Mouse (Mus musculus) liver, embryonic 12.5 days (tissue): ENCODE measurements around the gene Zfp944. TPM values are rescaled to one million over a fixed set of nuclear protein-coding genes. Genes with fewer than 3 reads are reported as not detected.
"Not testable (repeated sequence)": the region's sequence is repeated elsewhere in the genome, so short reads cannot be mapped to it uniquely, and the experiment has no call there.

Source experiments
- ATAC-seq: fragments of 200-750 bp; cut with Nextera tagmentation; 2 replicates; pipeline ENCODE4 v1.8.0; 2017; ENCODE audit warnings: moderate number of reproducible peaks, mild to moderate bottlenecking, moderate library complexity
- H3K27ac ChIP-seq: fragments of 300-500 bp; sonication (generic); 2 replicates; pipeline ENCODE4 v1.5.1; 2016; ENCODE audit warnings: mild to moderate bottlenecking
- H3K27me3 ChIP-seq: fragments of 300-500 bp; sonication (generic); replicated peaks from 2 replicates; pipeline ENCODE4 v1.6.1; 2016; ENCODE audit warnings: mild to moderate bottlenecking, moderate library complexity
- H3K36me3 ChIP-seq: fragments of 300-500 bp; sonication (generic); 2 replicates; pipeline ENCODE4 v1.6.1; 2016; ENCODE audit warnings: mild to moderate bottlenecking, moderate library complexity
- H3K4me1 ChIP-seq: fragments of 300-500 bp; sonication (generic); 2 replicates; pipeline ENCODE4 v1.6.1; 2016
- H3K4me2 ChIP-seq: fragments of 300-500 bp; sonication (generic); 2 replicates; pipeline ENCODE4 v1.6.1; 2016; ENCODE audit warnings: mild to moderate bottlenecking, moderate library complexity
- H3K4me3 ChIP-seq: fragments of 300-500 bp; sonication (generic); 2 replicates; pipeline ENCODE4 v1.5.1; 2016; ENCODE audit warnings: mild to moderate bottlenecking, moderate library complexity
- H3K9ac ChIP-seq: fragments of 300-500 bp; sonication (generic); 2 replicates; pipeline ENCODE4 v1.6.1; 2016; ENCODE audit warnings: mild to moderate bottlenecking, moderate library complexity
- H3K9me3 ChIP-seq: fragments of 300-500 bp; sonication (generic); replicated peaks from 2 replicates; pipeline ENCODE4 v1.6.1; 2016; ENCODE audit warnings: mild to moderate bottlenecking, moderate library complexity
- WGBS: fragments of 180-500 bp; shearing (Covaris S2); methylation state at CpG from one replicate; pipeline ENCODE4 v1.1.7; 2016; ENCODE audit not compliant: insufficient replicate concordance; 5-methylcytosine and 5-hydroxymethylcytosine counted together
- polyA plus RNA-seq: library from polyadenylated mRNA; unstranded; fragments of >200 nt; fragmentation: Nextera tagmentation; extraction: Ambion mirVana; gene quantifications from 2 replicates; pipeline ENCODE4 v1.2.1, GENCODE M21; 2016

The Zfp944 gene
- polyA plus RNA-seq = 7.6 and 7.7 TPM in 2 replicates

DNA sequence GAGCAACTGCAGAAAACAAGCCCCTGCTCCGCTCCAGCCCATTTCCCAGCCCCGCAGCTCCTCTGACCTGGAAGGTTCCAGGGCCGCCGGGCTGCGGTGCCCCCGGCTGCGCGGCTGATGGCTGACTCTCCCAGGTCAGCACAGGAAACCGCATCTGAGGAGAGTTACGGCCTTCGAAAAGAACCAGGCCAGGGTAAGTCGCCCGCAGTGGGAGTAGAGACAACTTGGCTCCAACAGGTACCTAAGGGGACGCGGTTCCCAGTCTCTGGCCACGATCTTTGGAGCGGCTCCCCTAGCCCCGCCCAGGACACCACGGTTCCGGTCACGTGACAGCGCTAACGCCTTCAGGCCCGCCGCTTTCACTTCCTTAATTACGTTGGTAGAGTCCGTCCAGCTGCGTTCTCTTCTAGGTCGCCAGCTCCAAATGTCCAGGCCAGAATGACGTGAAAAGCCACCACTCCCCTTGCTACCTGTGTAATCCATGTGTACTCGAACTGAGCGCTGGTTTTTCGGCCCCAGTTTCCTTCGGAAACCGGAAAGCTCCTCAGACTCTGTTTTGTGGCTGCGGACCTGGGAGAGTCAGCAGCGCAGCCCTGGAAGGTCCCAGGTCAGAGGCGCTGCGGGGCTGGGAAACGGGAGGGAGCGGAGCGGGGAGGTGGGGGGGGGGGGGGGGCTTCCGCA, at the start of gene Zfp944, which contains the start of gene Zfp758:
Zfp944 (minus strand) TSS at position 300 of the 681 bp plus-strand sequence.
Zfp758 (plus strand) TSS at position 353 of the 681 bp plus-strand sequence.
- H3K27me3 ChIP-seq, H3K9me3 ChIP-seq: not testable (repeated sequence)
- Histone ChIP-seq H3K4me2 (peak within 1 kb of the TSS; percentile 73), H3K4me3 (peak within 1 kb of the TSS; percentile 73), H3K4me1 (peaks cover 18% of the 10 kb centered on the region), H3K9ac (peak within 1 kb of the TSS; percentile 84), H3K36me3 (peaks cover 31% of the 10 kb centered on the region), H3K27ac (peak within 1 kb of the TSS; percentile 89)
- under 1% methylated on average over 29 of the region's 43 CpGs for WGBS
- ATAC-seq = peak; percentile 99

DNA sequence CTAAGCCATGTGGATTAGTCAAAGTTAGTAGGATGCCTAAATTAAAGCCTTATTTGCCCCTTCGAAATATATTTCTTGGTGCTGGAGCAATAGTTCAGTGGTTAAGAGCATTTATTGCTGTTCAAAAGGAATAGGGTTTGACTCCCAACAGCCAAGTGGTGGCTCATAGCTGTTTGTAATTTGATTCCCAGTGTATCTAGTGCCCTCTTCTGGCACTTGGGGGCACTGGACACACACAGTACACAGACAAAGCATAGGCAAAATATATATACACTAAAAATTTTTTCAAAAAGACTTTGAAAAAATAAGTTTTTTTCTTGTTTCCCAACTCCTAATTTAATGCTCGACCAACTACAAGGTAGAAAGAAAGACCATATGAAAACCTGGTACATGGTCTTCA, 49.6 kb upstream of the Zfp944 start:
- Histone ChIP-seq H3K27ac (no peak overlapping the region), H3K9me3 (no peaks in the 10 kb centered on the region), H3K4me2 (no peak overlapping the region), H3K4me3 (no peak overlapping the region), H3K9ac (no peak overlapping the region), H3K36me3 (no peaks in the 10 kb centered on the region), H3K27me3 (no peaks in the 10 kb centered on the region; the same call in 1 of the 2 replicates), H3K4me1 (no peaks in the 10 kb centered on the region)
- WGBS = 42% methylated on average over 2 of the region's 2 CpGs
- ATAC-seq = no peak

DNA sequence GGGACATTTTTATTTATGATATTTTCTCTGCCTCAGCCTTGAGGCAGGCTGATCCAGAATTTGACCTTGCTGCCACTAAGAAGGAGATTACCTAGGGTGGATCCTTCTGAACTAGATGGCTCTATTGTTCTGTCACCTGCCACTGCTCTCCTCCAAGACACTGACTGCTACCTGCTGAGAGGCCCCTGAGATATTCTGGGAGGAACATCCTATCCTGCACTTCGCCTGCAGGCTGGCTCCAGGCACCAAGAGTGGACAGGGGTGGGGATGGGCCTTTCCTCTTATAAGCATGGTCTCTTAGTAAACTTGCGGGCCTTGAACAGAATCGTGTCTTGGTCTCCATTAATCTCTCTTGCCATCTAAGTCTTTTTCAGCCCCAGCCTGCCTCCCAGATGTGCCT, 2.7 kb upstream of the Zfp944 start:
- 79% methylated on average over 3 of the region's 3 CpGs for WGBS
- peaks cover 18% of the 10 kb centered on the region for H3K4me1 ChIP-seq
- H3K27ac ChIP-seq = no peak overlapping the region
- no peak overlapping the region for H3K4me2 ChIP-seq
- H3K9me3 ChIP-seq = peaks cover 9% of the 10 kb centered on the region
- H3K4me3 ChIP-seq = no peak overlapping the region
- peaks cover 22% of the 10 kb centered on the region for H3K36me3 ChIP-seq
- no peak overlapping the region for H3K9ac ChIP-seq
- no peaks in the 10 kb centered on the region for H3K27me3 ChIP-seq
- no peak for ATAC-seq

DNA sequence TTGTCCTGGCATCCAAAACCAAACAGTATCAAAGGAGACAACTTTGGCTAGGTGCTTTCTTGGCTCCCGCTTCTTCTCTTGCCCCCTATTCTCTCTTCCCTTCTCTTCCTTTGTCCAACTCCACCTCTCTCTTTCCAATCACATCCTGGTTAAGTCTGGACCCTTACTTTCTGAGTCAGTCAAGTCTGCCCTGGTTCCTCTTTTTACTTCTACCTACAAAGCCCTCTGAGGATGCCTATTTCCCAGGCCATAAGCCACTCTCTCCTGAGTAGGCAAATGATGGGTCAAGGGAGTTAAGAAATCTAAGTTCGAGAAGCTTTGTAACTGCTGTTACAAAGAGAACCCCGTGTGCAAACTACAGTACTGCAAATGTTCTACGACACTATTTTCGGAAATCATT, 628 bp downstream of the Zfp944 start:
- peaks cover 33% of the 10 kb centered on the region for H3K36me3 ChIP-seq
- peaks cover 18% of the 10 kb centered on the region for H3K4me1 ChIP-seq
- ATAC-seq = no peak
- H3K9me3 ChIP-seq = peaks cover 4% of the 10 kb centered on the region
- H3K9ac ChIP-seq = peak overlapping the region; percentile 76
- WGBS = 23% methylated on average over 5 of the region's 5 CpGs
- no peaks in the 10 kb centered on the region for H3K27me3 ChIP-seq
- 0 out of 2 replicates have a peak overlapping the region, but pooled peaks have one; percentile 55 for H3K27ac ChIP-seq
- H3K4me2 ChIP-seq = peak overlapping the region; percentile 73
- H3K4me3 ChIP-seq = peak overlapping the region; percentile 73

DNA sequence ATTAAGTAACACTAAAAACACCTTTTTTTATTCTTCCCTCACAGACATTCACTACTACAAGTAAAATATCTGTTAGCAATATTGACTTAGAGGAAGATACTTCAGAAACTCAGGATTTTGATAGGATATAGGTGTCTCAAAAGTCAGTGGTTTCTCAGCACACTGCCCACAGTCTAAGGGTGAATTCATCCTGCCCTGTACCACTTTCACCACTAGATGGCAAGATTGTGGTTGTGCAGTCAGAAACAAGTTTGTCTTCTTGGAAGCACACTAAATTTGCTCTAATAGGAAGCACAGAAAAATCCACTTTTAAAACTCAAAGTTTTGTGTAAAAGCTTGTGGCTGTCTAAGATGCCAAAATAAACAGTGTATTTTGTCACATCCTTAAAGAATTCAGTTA, 8.4 kb downstream of the Zfp944 start:
- Histone ChIP-seq H3K36me3 (peaks cover 24% of the 10 kb centered on the region), H3K4me3 (no peak overlapping the region), H3K4me1 (no peaks in the 10 kb centered on the region), H3K4me2 (no peak overlapping the region), H3K27me3 (no peaks in the 10 kb centered on the region), H3K9me3 (no peaks in the 10 kb centered on the region), H3K9ac (no peak overlapping the region), H3K27ac (no peak overlapping the region)
- ATAC-seq = 0 out of 2 replicates have a peak, but pooled peaks have one; percentile 42

DNA sequence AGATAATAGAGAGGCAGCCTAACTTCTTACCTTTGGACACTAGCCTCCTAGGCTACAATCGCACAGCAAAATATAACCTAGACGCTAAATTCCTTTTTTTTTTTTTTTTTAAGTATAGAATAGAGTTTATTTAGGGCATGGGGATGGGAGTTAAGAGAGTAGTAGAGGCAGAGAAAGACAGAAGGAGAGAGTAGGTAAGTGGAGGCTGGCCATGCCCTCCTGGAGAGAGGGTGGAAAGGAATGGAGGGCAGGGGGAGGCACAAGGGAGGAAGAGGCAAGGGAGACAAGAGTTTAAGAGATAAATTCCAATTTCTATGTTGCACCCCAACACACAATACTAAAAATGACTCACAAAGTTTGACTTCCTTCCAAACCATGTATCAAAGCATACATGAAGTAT, 46.0 kb downstream of the Zfp944 start:
- ATAC-seq = not testable (repeated sequence)

DNA sequence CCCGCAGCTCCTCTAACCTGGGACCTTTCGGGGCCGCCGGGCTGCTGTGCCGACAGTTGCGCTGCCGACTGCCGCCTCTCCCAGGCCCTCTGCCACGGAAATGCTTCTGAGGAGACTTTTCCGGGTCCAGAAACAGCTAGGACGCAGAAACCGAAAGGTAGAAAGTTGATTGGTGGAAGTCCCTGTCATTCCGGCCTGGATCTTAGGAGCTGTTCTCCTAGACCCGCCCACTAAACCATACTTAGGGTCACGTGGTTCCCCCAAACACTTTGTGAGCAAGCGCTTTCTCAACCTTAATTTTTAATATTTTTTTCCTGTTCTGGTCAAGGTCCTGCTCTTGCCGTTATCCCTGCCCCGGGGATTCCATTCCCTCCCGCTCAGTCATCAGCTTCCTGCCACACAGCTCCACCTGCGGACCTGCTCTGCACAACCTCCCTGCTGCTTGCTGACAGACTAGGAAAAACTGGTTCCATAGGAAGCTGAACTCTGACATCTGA, 46.4 kb downstream of the Zfp944 start, which contains the start of gene CT030661.1:
CT030661.1 (minus strand) TSS at position 108 of the 497 bp plus-strand sequence.
- H3K9me3 ChIP-seq, H3K4me1 ChIP-seq, H3K27me3 ChIP-seq, H3K36me3 ChIP-seq: not testable (repeated sequence)
- Histone ChIP-seq H3K27ac (peak within 1 kb of the TSS; percentile 80), H3K4me3 (peak within 1 kb of the TSS; percentile 73), H3K4me2 (peak within 1 kb of the TSS; percentile 66), H3K9ac (peak within 1 kb of the TSS; percentile 80)
- ATAC-seq = peak; percentile 99
- under 1% methylated on average over 20 of the region's 20 CpGs for WGBS

More for the DNA sequence above, 46.0 kb downstream of the Zfp944 start:
- H3K9ac ChIP-seq = peak overlapping the region; percentile 80
- peak overlapping the region; percentile 66 for H3K4me2 ChIP-seq
- 0 out of 2 replicates have a peak overlapping the region, but pooled peaks have one; percentile 58 for H3K27ac ChIP-seq
- H3K27me3 ChIP-seq, H3K36me3 ChIP-seq, H3K4me1 ChIP-seq, H3K9me3 ChIP-seq: not testable (repeated sequence)
- 17% methylated on average over 2 of the region's 2 CpGs for WGBS
- peak overlapping the region; percentile 73 for H3K4me3 ChIP-seq

DNA sequence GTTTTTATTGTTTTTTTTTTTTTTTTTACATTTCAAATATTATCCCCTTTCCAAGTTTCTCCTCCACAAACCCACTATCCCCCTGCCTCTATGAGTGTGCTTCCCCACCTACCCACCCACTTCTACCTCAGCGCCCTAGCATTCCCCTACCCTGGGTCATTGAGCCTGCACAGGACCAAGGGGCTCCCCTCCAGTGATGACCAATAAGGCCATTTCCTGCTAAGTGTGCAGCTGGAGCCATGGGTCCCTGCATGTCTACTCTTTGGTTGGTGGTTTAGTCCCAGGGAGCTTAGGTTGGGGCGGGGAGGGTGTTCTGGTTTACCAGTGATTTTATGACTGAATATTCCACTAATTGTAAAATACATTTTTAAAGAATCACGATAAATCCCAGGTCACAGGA, 47.0 kb downstream of the Zfp944 start:
- H3K4me3 ChIP-seq = peak overlapping the region; percentile 73
- peak; percentile 66 for ATAC-seq
- H3K9ac ChIP-seq = peak overlapping the region; percentile 80
- 0% methylated on average over 3 of the region's 3 CpGs for WGBS
- not testable (repeated sequence) for H3K9me3 ChIP-seq, H3K27me3 ChIP-seq, H3K4me1 ChIP-seq, H3K36me3 ChIP-seq
- H3K27ac ChIP-seq = peak overlapping the region; percentile 80
- peak overlapping the region; percentile 66 for H3K4me2 ChIP-seq

Other genes starting within 250 kb of the Zfp944 start
- gene Zfp947, start 195.2 kb downstream of the Zfp944 start, polyA plus RNA-seq = 0.68 and 0.77 TPM in 2 replicates
- gene Zfp994, start 135.8 kb downstream of the Zfp944 start, polyA plus RNA-seq = 1.5 and 1.6 TPM in 2 replicates
- gene CT030661.1, start 46.6 kb downstream of the Zfp944 start, polyA plus RNA-seq = 5.0 and 5.3 TPM in 2 replicates
- gene Zfp758, start 53 bp upstream of the Zfp944 start, polyA plus RNA-seq = 5.3 and 5.5 TPM in 2 replicates
- 3.5 and 3.6 TPM in 2 replicates for gene Zfp946, start 62.8 kb upstream of the Zfp944 start, polyA plus RNA-seq
- gene Vmn2r111, start 212.1 kb upstream of the Zfp944 start, polyA plus RNA-seq = not detected in 2 replicates
- not detected in 2 replicates for gene Vmn2r112, start 239.6 kb upstream of the Zfp944 start, polyA plus RNA-seq